Comparison of ENCODE assay signal across 7 mouse cellular contexts in the genomic region with DNA sequence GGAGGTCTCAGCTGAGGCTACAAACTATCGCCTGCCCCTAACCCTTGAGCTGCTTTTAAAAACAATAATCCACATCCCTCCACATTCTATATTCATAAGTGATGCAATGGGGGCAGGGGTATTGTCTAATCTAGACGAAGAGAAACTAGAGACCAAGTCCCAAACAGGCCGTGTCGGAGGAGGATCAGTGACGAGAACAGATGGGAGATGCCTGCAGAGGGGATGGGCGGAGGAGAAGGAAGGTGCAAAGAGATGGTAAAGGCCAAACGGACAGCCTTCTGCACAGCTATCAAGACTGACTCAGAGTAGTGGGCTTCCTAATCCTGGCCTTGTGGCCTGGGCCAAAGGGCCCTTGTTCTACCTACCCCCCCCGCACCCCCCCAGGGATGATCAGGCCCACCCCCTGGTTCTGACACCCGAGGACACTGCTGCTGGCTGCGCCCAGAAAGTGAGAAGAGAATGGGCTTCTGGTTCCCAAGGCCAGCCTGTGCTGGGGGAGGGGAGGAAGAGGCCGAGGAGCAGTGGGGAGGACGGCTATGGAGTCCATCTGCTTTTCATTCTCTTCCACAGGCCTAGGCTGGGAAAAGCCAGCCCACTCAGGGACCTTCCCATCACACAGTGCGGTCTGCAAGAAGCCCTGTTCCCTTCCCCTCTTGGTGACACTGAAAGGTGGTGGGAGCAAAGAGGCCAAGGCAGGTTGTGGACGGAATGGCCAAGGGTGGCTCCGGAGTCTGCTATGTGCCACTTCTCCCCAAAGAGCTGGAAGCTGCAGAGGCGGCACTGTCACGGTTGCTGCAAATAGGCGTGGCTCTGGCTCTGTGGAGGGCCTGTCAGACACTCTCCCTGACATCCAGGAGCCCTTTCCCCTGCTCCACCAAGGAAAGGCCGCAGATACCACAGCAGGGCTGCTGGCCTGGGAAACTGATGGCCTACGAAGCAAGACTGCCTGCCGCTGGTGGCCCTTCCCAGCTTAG. TPM values are rescaled to one million over a fixed set of nuclear protein-coding genes. Genes with fewer than 3 reads are reported as not detected.
DNase-seq lines count a peak whose midpoint lies in the region; ATAC-seq and TF ChIP-seq lines count a peak whose summit lies in the region.

No protein-coding gene starts in this region.

- TF ChIP-seq CTCF in liver, adult 2 months (IDR thresholded peaks at IDR 0.05; ENCODE audit: low read depth, low read length): no peak
- no peak for TF ChIP-seq CTCF in olfactory bulb, adult 2 months (IDR thresholded peaks at IDR 0.05; ENCODE audit: insufficient read depth, low read depth, low read length)

- peaks cover 2% of the 10 kb centered on the region; the same call in 1 of the 2 replicates for H3K36me3 ChIP-seq in liver, adult 2 months (ENCODE audit: control insufficient read depth, insufficient read depth, low read length)
- peaks cover 31% of the 10 kb centered on the region for H3K36me3 ChIP-seq in forebrain, embryonic 15.5 days
- H3K36me3 ChIP-seq in limb, embryonic 11.5 days (ENCODE audit: control insufficient read depth, insufficient read depth, low read length): peaks cover 20% of the 10 kb centered on the region

- H3K4me1 ChIP-seq in liver, adult 2 months (ENCODE audit: control insufficient read depth, insufficient read depth, low read length): peaks cover 15% of the 10 kb centered on the region
- H3K4me1 ChIP-seq in forebrain, embryonic 15.5 days: peaks cover 46% of the 10 kb centered on the region
- peaks cover 31% of the 10 kb centered on the region for H3K4me1 ChIP-seq in limb, embryonic 11.5 days (ENCODE audit: control insufficient read depth, insufficient read depth, low read length)
- peaks cover 63% of the 10 kb centered on the region for H3K4me1 ChIP-seq in olfactory bulb, adult 2 months (ENCODE audit: control insufficient read depth, insufficient read depth, low read length)

- peak overlapping the region; percentile 9; the same call in 1 of the 2 replicates for H3K9ac ChIP-seq in liver, adult 2 months (ENCODE audit: low read depth, low read length)
- H3K9ac ChIP-seq in forebrain, embryonic 15.5 days (replicated peaks): peak overlapping the region; percentile 92
- peak overlapping the region; percentile 43 for H3K9ac ChIP-seq in limb, embryonic 11.5 days (ENCODE audit: low read length)

- no peak overlapping the region for H3K27ac ChIP-seq in liver, adult 2 months (replicated peaks; ENCODE audit: insufficient read depth, low read depth, low read length)
- peak overlapping the region; percentile 99 for H3K27ac ChIP-seq in forebrain, embryonic 15.5 days (replicated peaks)
- H3K27ac ChIP-seq in limb, embryonic 11.5 days (replicated peaks; ENCODE audit: low read depth, low read length): peak overlapping the region; percentile 65; the same call in 1 of the 2 replicates
- peak overlapping the region; percentile 52 for H3K27ac ChIP-seq in olfactory bulb, adult 2 months (ENCODE audit: insufficient read depth, low read depth, low read length)

- peak overlapping the region; percentile 85 for H3K4me2 ChIP-seq in forebrain, embryonic 15.5 days (replicated peaks)
- peak overlapping the region; percentile 89 for H3K4me2 ChIP-seq in limb, embryonic 11.5 days (ENCODE audit: low read depth, severe bottlenecking)

- peaks cover 17% of the 10 kb centered on the region; the same call in 1 of the 2 replicates for H3K79me2 ChIP-seq in liver, adult 2 months (ENCODE audit: control insufficient read depth, insufficient read depth, low read length)

- no peaks in the 10 kb centered on the region for H3K9me3 ChIP-seq in forebrain, embryonic 15.5 days
- H3K9me3 ChIP-seq in limb, embryonic 11.5 days (ENCODE audit: control insufficient read depth, low read length): no peaks in the 10 kb centered on the region

- ATAC-seq in forebrain, embryonic 15.5 days (replicated peaks): no peak
- no peak for ATAC-seq in limb, embryonic 11.5 days (ENCODE audit: insufficient number of reproducible peaks, low FRiP score, low TSS enrichment, low read depth)

- no peaks in the 10 kb centered on the region for H3K27me3 ChIP-seq in liver, adult 2 months (ENCODE audit: control insufficient read depth, insufficient read depth, low read length)
- H3K27me3 ChIP-seq in forebrain, embryonic 15.5 days: no peaks in the 10 kb centered on the region
- no peaks in the 10 kb centered on the region for H3K27me3 ChIP-seq in limb, embryonic 11.5 days (ENCODE audit: control insufficient read depth, insufficient read depth, low read length)

- TF ChIP-seq POLR2A in liver, adult 2 months (IDR thresholded peaks at IDR 0.05; ENCODE audit: extremely low read depth, insufficient read depth, low read length): no peak
- no peak for TF ChIP-seq POLR2A in olfactory bulb, adult 2 months (IDR thresholded peaks at IDR 0.05; ENCODE audit: insufficient read depth, low read depth, low read length)

- no peak overlapping the region for H3K4me3 ChIP-seq in liver, adult 2 months (ENCODE audit: insufficient read depth, low read depth, low read length)
- H3K4me3 ChIP-seq in forebrain, embryonic 15.5 days: peak overlapping the region; percentile 58
- peak overlapping the region; percentile 94 for H3K4me3 ChIP-seq in limb, embryonic 11.5 days (ENCODE audit: low read depth, low read length)
- H3K4me3 ChIP-seq in olfactory bulb, adult 2 months (ENCODE audit: insufficient read depth, low read depth, low read length): peak overlapping the region; percentile 89

- no peak for DNase-seq in liver, adult 2 months (ENCODE audit: extremely low read depth, low read depth, low spot score)
- no peak for DNase-seq in liver
- DNase-seq in cerebellum, postnatal 14 days: peak; percentile 67 to 69
- DNase-seq in limb, embryonic 11.5 days (ENCODE audit: low spot score): peak; percentile 64
- no peak for DNase-seq in urinary bladder, postnatal 14 days (ENCODE audit: low spot score)

- 80% methylated on average over 21 of the region's 21 CpGs for WGBS in liver, adult 2 months
- whole genome bisulfite sequencing in forebrain, embryonic 15.5 days: 37% methylated on average over 21 of the region's 21 CpGs
- WGBS in limb, embryonic 11.5 days: 40% methylated on average over 21 of the region's 21 CpGs
- 18% methylated on average over 21 of the region's 21 CpGs for WGBS in olfactory bulb, adult 2 months

RNA-seq across cellular contexts. Expression of gene Calm3, which starts 2.8 kb away (rescaled TPM):
- total RNA-seq in liver, adult 2 months (2014; rRNA removed): 64.9 and 77.4 TPM in 2 replicates
- polyA plus RNA-seq in liver, adult 2 months (2012; rRNA removed): 72.0 and 78.1 TPM in 2 replicates
- 291 and 305 TPM in 2 replicates for polyA plus RNA-seq in forebrain, embryonic 15.5 days (2015; fragmentation: Nextera tagmentation; extraction: Ambion mirVana)
- 176 and 201 TPM in 2 replicates for polyA plus RNA-seq in limb, embryonic 11.5 days (2014; fragmentation: Nextera tagmentation; extraction: Ambion mirVana)
- polyA plus RNA-seq in olfactory bulb, adult 2 months (2012; ENCODE audit: insufficient read depth, insufficient read length, low replicate concordance, missing spikeins): 1,020 and 1,388 TPM in 2 replicates

RNA-seq across cellular contexts. Expression of gene Ptgir, which starts 14.8 kb away (rescaled TPM):
- total RNA-seq in liver, adult 2 months (2014; rRNA removed): 0.07 and 0.09 TPM in 2 replicates
- 0.09 and 0.33 TPM in 2 replicates for polyA plus RNA-seq in liver, adult 2 months (2012; rRNA removed)
- 0.13 and 0.29 TPM in 2 replicates for polyA plus RNA-seq in forebrain, embryonic 15.5 days (2015; fragmentation: Nextera tagmentation; extraction: Ambion mirVana)
- 0.24 and 0.44 TPM in 2 replicates for polyA plus RNA-seq in limb, embryonic 11.5 days (2014; fragmentation: Nextera tagmentation; extraction: Ambion mirVana)
- polyA plus RNA-seq in olfactory bulb, adult 2 months (2012; ENCODE audit: insufficient read depth, insufficient read length, low replicate concordance, missing spikeins): not detected in 2 replicates

RNA-seq across cellular contexts. Expression of gene Pnmal2, which starts 23.4 kb away (rescaled TPM):
- total RNA-seq in liver, adult 2 months (2014; rRNA removed): under 0.01 and 0.07 TPM in 2 replicates
- polyA plus RNA-seq in liver, adult 2 months (2012; rRNA removed): 0.02 and 0.10 TPM in 2 replicates
- 87.4 and 102 TPM in 2 replicates for polyA plus RNA-seq in forebrain, embryonic 15.5 days (2015; fragmentation: Nextera tagmentation; extraction: Ambion mirVana)
- polyA plus RNA-seq in limb, embryonic 11.5 days (2014; fragmentation: Nextera tagmentation; extraction: Ambion mirVana): 4.8 TPM in 2 replicates
- not detected in 2 replicates for polyA plus RNA-seq in olfactory bulb, adult 2 months (2012; ENCODE audit: insufficient read depth, insufficient read length, low replicate concordance, missing spikeins)

RNA-seq across cellular contexts. Expression of gene Gng8, which starts 29.5 kb away (rescaled TPM):
- not detected in 2 replicates for total RNA-seq in liver, adult 2 months (2014; rRNA removed)
- 0.25 and 0.26 TPM in 2 replicates for polyA plus RNA-seq in liver, adult 2 months (2012; rRNA removed)
- polyA plus RNA-seq in forebrain, embryonic 15.5 days (2015; fragmentation: Nextera tagmentation; extraction: Ambion mirVana): 4.4 TPM in 2 replicates
- 13.9 and 15.9 TPM in 2 replicates for polyA plus RNA-seq in limb, embryonic 11.5 days (2014; fragmentation: Nextera tagmentation; extraction: Ambion mirVana)
- polyA plus RNA-seq in olfactory bulb, adult 2 months (2012; ENCODE audit: insufficient read depth, insufficient read length, low replicate concordance, missing spikeins): not detected in 2 replicates

RNA-seq across cellular contexts. Expression of gene Pnmal1, which starts 38.4 kb away (rescaled TPM):
- total RNA-seq in liver, adult 2 months (2014; rRNA removed): not detected in 2 replicates
- not detected in 2 replicates for polyA plus RNA-seq in liver, adult 2 months (2012; rRNA removed)
- polyA plus RNA-seq in forebrain, embryonic 15.5 days (2015; fragmentation: Nextera tagmentation; extraction: Ambion mirVana): 47.9 and 53.1 TPM in 2 replicates
- 2.0 and 2.1 TPM in 2 replicates for polyA plus RNA-seq in limb, embryonic 11.5 days (2014; fragmentation: Nextera tagmentation; extraction: Ambion mirVana)
- not detected in 2 replicates for polyA plus RNA-seq in olfactory bulb, adult 2 months (2012; ENCODE audit: insufficient read depth, insufficient read length, low replicate concordance, missing spikeins)

Comparison
In these comparisons a context has a peak if more than half of its experiments do, and no peak if none do; other contexts are left out.
1. DNase-seq: peak in cerebellum, postnatal 14 days (2 of 2) and limb, embryonic 11.5 days (single experiment); none in liver, adult 2 months (single experiment), liver (single experiment) and urinary bladder, postnatal 14 days (single experiment).
2. H3K9ac ChIP-seq: peak in every context shown above with its lines; median percentile 92 in forebrain, embryonic 15.5 days; 43 in limb, embryonic 11.5 days; 9 in liver, adult 2 months.